Mouse (Mus musculus) adrenal gland, postnatal 25 days (tissue): ENCODE data around the gene Snx4. TPM values are rescaled to one million over a fixed set of nuclear protein-coding genes. Genes with fewer than 3 reads are reported as not detected.

ENCODE experiments used
- DNase-seq: peaks from one replicate; pipeline ENCODE4 v3.0.0; 2021; ENCODE audit warnings: mixed read lengths
- total RNA-seq: library from RNA; stranded (reverse); gene quantifications from 2 replicates; pipeline ENCODE4 v1.2.3, GENCODE M21; 2021

Snx4 gene
- total RNA-seq, 1 experiment from 2014 or later: 53.2 TPM

DNA sequence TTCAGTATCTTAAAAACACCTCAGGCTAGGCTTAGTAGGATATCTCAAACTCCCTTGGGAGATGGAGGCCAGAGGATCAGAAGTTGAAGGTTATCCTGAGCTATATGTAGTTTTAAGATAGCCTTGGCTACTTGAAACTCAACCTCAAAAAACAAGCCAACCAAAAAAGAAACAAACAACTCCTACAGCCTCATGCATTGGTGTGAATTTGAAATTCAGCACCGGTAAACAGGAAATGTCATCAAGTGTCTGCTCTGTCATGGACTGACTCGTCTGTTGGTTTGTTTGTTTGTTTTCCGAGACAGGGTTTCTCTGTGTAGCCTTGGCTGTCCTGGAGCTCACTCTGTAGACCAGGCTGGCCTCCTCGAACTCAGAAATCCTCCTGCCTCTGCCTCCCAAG lies 20.6 kb downstream of the Snx4 start:
- DNase-seq: no peak

GRCm38 (mm10) chr16:33283079-33283478 lies 31.8 kb downstream of the Snx4 start:
- no peak for DNase-seq

DNA sequence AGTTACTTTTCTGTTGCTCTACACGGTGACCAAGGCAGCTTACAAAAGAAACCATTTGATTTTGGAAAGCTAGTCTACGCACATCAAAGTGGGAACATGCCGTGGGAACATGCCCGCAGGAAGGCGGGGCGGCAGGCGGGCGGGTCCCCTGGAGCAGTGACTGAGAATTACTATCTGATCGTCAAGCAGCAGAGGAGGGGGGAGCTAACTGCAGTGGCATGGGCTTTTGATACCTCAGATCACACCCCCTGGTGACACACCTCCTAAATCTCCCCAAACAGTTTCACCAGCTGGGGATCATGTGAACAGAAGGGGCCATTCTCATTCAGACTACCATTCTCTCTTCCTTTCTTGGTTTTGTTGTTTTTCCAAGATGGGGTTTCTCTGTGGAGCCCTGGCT lies 37.3 kb downstream of the Snx4 start:
- no peak for DNase-seq

- no peak for DNase-seq
Measured at GRCm38 (mm10) chr16:33289981-33290380, 38.7 kb downstream of the Snx4 start.

GRCm38 (mm10) chr16:33292241-33292640 lies 41.0 kb downstream of the Snx4 start:
- DNase-seq: no peak

DNA sequence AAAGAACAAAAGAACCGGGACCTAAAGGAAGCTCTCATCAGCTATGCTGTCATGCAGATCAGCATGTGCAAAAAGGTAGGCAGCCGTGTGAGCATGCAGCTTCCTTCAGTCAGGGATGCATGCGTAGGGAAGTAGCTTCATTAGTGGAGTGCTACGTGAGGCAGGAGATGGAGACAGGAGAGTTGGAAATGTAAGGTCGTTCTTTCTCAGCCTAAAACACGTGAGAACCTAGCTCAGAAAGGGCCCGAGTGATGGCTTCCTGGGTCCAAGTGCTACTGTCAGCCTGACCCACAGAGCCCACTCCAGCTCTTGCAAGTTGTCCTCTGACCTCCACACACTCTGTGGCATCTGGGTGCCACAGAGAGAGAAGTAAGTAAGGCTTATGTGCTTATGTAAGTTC lies 43.4 kb downstream of the Snx4 start:
- DNase-seq: no peak

DNA sequence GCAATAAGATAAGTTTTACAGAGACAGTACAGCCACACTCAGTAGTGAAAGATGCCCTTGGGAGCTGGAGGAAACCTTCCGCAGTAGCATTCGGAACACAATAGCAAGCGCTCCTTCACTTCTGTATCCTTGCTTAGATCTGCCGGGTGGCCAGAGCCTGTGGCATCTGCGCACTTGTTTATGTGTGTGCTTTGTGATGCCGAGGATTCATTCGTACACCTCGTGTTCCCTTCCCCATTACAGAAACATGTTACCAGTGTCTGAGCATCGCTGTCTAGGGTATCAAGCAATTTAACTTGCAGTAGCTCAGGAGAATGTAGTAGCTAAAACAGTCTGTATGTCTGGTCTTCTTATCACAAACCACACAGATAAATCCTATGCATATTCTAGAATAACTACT lies 44.1 kb downstream of the Snx4 start:
- no peak for DNase-seq

GRCm38 (mm10) chr16:33297493-33297892 lies 46.3 kb downstream of the Snx4 start:
- DNase-seq: no peak

- peak; percentile 72 for DNase-seq
Measured at GRCm38 (mm10) chr16:33306633-33307070, 55.4 kb downstream of the Snx4 start.

GRCm38 (mm10) chr16:33307761-33308160 lies 56.5 kb downstream of the Snx4 start:
- no peak for DNase-seq

DNA sequence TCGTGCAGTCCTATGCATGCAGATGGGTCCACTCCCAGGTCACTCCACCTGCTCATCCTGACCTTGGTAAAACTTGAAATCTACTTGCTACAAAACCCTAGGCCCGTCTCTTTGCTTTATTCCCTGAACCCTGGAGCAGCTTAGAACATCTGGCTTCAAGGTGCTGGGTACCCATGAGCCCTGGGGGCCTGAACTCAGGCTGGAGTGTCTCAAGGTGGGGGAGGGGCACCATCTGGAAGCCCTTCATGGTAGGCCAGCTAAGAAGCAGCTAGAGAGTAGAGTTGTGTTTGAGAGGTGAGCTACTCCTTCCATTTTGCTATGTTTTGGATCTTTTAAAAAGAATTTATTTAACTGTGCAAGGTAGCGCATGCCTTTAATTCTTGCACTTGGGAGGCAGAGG lies 57.8 kb downstream of the Snx4 start:
- no peak for DNase-seq

- DNase-seq: no peak
Measured at GRCm38 (mm10) chr16:33315611-33316010, 64.4 kb downstream of the Snx4 start.

GRCm38 (mm10) chr16:33317646-33318045 lies 66.4 kb downstream of the Snx4 start:
- DNase-seq: no peak

DNA sequence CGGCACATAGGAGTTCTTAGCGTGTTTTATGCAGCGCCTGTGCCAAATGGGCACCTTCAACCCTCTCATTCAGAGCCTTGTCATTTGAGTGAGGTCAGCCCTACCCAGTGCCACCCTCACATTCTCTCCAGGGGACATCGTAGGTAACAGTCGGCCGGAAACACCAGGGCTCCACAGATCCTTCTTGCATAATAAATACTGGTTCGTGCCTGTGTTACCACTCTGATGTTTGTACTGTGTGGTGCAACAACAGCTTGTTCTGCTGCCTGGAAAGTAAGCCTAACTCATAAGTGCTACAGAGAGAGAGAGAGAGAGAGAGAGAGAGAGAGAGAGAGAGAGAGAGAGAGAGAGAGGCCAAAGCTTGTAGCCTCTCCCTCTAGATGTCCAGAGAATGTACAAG lies 66.8 kb downstream of the Snx4 start:
- no peak for DNase-seq

DNA sequence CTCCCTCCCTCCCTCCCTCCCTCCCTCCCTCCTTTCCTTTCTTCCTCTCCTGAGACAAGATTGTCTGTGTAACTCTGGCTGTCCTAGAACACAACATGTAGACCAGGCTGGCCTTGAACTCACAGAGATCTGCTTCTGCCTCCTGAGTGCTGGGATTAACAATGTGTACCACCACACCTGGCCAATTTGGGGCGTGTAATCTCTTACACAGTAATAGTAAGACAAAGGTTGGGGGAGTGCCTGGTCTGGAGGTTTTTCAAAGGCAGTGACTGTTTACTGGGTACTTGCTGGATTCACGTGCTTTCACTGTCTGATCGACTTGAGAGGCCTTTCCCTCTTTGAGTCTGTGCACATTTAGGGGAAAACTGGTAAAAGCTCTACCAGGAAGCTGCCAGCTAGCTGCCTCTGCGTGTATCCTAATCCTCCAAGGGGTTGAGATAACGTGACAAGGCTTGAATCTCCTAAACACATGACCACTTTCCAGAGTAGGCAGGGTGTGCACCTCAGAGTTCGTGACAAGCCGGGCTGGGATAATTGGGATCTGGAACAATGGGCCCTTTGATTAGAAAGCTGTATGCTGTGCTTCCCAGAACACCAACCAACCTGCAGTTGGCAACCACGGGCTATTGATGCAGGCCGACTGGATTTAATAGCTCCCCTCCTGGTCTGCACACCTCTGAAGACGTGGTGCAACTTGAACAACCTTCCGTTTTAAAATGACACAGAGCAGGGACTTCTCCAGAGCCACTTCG lies 74.6 kb downstream of the Snx4 start:
- DNase-seq: no peak

DNA sequence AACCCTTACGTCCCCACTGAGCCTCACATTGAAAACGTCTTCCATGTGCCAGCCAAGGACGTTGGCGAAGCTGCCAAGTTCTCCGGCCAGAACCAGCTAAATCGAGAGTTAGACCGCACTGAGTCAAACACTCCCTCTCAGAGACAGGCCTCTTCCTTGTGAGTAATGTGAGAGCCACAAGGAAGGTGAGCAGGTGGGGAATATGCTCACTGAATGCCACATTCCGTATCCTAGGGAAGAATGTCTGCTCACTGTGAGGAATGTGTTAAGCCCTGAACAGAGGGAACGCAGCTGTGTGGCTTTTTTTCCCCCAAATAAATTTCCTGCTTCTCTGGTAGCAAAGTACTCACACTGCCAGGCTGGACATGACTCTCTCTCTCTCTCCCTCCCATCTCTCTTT lies 75.3 kb downstream of the Snx4 start:
- no peak for DNase-seq

DNA sequence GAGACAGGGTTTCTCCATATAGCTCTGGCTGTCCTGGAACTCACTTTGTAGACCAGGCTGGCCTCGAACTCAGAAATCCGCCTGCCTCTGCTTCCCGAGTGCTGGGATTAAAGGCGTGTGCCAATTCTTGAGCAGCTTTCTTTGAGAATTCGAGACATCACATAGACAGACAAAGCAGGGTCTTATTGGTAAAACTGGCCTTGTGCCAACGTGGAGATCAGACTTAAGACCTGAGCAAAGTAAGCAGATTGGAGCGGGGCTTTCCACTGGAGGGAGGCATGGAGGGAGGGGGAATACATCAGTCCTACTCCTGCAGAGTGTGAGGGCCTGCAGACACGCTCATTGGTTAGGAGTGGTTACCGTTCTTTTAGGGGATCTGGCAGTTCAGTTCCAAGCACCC lies 75.9 kb downstream of the Snx4 start:
- DNase-seq: no peak

GRCm38 (mm10) chr16:33333015-33333414 lies 81.8 kb downstream of the Snx4 start:
- no peak for DNase-seq

GRCm38 (mm10) chr16:33337177-33337576 lies 85.9 kb downstream of the Snx4 start:
- DNase-seq: peak; percentile 67

DNA sequence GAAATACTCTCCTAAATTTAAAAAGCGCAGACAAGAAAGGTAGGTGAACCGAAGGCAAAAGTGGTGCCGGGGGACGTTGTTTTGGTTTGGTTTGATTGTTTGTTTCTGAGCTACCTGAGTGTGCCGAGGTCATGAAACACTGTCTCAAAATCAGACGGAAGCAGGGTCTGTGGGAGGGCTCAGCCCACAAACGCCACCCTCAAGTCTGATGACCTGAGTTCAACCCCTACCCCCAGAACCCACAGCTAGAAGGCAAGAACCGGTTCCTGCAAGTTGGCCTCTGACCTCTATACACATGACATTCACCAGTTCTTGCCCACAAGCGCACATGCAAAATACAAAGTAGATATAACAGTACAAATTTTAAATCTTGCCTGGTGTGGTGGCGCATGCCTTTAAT lies 86.4 kb downstream of the Snx4 start:
- DNase-seq: no peak

GRCm38 (mm10) chr16:33338492-33338891 lies 87.2 kb downstream of the Snx4 start:
- DNase-seq: no peak

DNA sequence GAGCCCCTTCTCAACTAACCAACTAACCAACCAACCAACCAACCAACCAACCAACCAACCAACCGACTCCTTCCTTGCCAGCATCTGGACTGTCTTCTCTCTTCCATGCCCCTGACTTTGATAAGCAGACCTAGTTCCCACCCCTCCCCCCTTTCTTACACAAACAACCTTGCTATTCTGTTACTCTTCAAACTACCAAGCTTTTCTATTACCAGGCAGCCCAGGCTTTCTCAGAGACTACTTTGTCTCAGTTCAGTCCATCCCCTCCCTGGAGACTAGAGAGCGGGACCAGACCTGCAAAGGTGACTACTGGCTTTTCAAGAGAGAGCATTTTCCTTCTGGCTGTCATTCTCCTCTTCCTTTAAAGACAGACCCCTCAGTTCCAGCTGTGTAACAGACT lies 88.2 kb downstream of the Snx4 start:
- DNase-seq: no peak

GRCm38 (mm10) chr16:33342356-33342755 lies 91.1 kb downstream of the Snx4 start:
- DNase-seq: no peak

DNA sequence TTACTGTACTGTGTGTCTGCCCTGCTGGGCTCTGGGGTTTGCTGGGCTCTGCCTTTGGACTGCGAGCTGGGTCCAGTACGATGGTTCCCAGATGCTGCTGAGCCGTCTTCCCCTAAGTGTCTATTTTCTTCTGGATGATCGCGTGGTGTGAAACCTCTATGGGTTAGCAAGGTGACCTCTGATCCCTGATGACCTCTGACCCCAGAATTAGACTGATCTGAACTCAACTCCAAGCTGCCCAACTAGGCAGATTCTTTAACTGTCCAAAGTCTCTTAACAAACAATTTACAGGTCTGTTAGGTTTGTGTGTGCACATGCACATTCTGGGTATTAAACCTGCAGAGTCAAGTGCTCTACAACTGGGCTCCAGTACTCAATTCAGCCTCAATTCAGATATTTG lies 91.9 kb downstream of the Snx4 start:
- DNase-seq: no peak

DNA sequence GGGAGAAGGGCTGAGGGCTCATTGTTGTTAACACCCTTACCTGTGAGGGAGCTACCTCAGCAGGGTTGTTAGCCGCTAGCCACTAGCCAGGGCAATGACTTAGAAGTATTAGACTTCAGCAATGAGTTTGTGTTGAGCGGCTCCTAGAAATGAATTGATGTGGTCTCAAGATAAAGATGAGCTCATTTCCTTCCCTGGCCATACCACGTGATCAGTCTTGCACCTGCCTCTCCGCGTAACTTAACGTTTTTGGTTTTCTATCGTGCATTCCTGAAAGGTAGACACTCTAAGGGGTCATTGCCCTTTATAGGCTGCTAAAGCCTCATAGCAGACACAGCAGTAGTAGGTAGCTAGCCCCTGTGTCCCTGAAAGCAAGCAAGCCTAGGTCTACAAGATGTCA lies 92.4 kb downstream of the Snx4 start:
- DNase-seq: no peak
